Mouse (Mus musculus) embryonic facial prominence, embryonic 11.5 days (tissue): ENCODE data around the gene BC034090. TPM values are rescaled to one million over a fixed set of nuclear protein-coding genes. Genes with fewer than 3 reads are reported as not detected.
"Not testable (repeated sequence)": the region's sequence is repeated elsewhere in the genome, so short reads cannot be mapped to it uniquely, and the experiment has no call there.

Source experiments
- ATAC-seq: fragments of 200-750 bp; cut with Nextera tagmentation; replicated peaks from 2 replicates; pipeline ENCODE4 v1.8.0; 2017; ENCODE audit warnings: low read depth; ENCODE audit not compliant: insufficient number of reproducible peaks, low FRiP score, low TSS enrichment
- DNase-seq: peaks from one replicate; pipeline ENCODE4 v3.0.0-alpha.2; 2015; ENCODE audit warnings: low spot score
- H3K27ac ChIP-seq: fragments of 300-500 bp; sonication (generic); replicated peaks from 2 replicates; pipeline ENCODE4 v1.5.1; 2014; ENCODE audit warnings: mild to moderate bottlenecking, low read depth, low read length, control low read depth
- H3K27me3 ChIP-seq: fragments of 300-500 bp; sonication (generic); 2 replicates; pipeline ENCODE4 v1.6.1; 2014; ENCODE audit warnings: mild to moderate bottlenecking, low read length, moderate library complexity, mixed read lengths; ENCODE audit not compliant: control insufficient read depth, insufficient read depth
- H3K36me3 ChIP-seq: fragments of 300-500 bp; sonication (generic); replicated peaks from 2 replicates; pipeline ENCODE4 v1.6.1; 2014; ENCODE audit warnings: low read depth, mild to moderate bottlenecking, low read length, moderate library complexity, mixed read lengths; ENCODE audit not compliant: control insufficient read depth, insufficient read depth
- H3K4me1 ChIP-seq: fragments of 300-500 bp; sonication (generic); 2 replicates; pipeline ENCODE4 v1.6.1; 2014; ENCODE audit warnings: low read length, mixed read lengths; ENCODE audit not compliant: control insufficient read depth, insufficient read depth
- H3K4me2 ChIP-seq: fragments of 300-500 bp; sonication (generic); 2 replicates; pipeline ENCODE4 v1.6.1; 2014; ENCODE audit warnings: low read depth, mild to moderate bottlenecking, control low read depth, low read length, moderate library complexity
- H3K4me3 ChIP-seq: fragments of 300-500 bp; sonication (generic); 2 replicates; pipeline ENCODE4 v1.5.1; 2014; ENCODE audit warnings: low read depth, low read length, control low read depth
- H3K9ac ChIP-seq: fragments of 300-500 bp; sonication (generic); replicated peaks from 2 replicates; pipeline ENCODE4 v1.6.1; 2014; ENCODE audit warnings: mild to moderate bottlenecking, control low read depth, low read length
- H3K9me3 ChIP-seq: fragments of 300-500 bp; sonication (generic); replicated peaks from 2 replicates; pipeline ENCODE4 v1.6.1; 2016; ENCODE audit warnings: mild to moderate bottlenecking, low read length, inconsistent platforms, mixed read lengths; ENCODE audit not compliant: control insufficient read depth
- whole genome bisulfite sequencing: fragments of 180-500 bp; shearing (Covaris S2); extraction: QIAGEN DNeasy Blood & Tissue Kit; methylation state at CpG from one replicate; pipeline ENCODE4 v1.1.7; 2014; 5-methylcytosine and 5-hydroxymethylcytosine counted together
- polyA plus RNA-seq: library from polyadenylated mRNA; unstranded; fragments of >200 nt; fragmentation: Nextera tagmentation; extraction: Ambion mirVana; gene quantifications from 2 replicates; pipeline ENCODE4 v1.2.1, GENCODE M21; 2014

BC034090 gene
- polyA plus RNA-seq, 1 experiment from 2014 or later, result 2.6 TPM

- H3K9me3 ChIP-seq, result no peaks in the 10 kb centered on the region
- WGBS, result 76% methylated on average over 13 of the region's 13 CpGs
- ATAC-seq, result no peak
- no peak overlapping the region for H3K27ac ChIP-seq
- H3K4me2 ChIP-seq, result no peak overlapping the region
- no peaks in the 10 kb centered on the region for H3K36me3 ChIP-seq
- H3K27me3 ChIP-seq, result no peaks in the 10 kb centered on the region
- H3K4me3 ChIP-seq, result no peak overlapping the region
- no peak overlapping the region for H3K9ac ChIP-seq
- no peak for DNase-seq
- H3K4me1 ChIP-seq, result no peaks in the 10 kb centered on the region; the same call in 1 of the 2 replicates
These were observed 32.3 kb upstream of the BC034090 start for GRCm38 (mm10) chr1:155276381-155277033.

GRCm38 (mm10) chr1:155275793-155276192 lies 31.5 kb upstream of the BC034090 start:
- no peak overlapping the region for H3K27ac ChIP-seq
- no peak for ATAC-seq
- no peak for DNase-seq
- no peak overlapping the region for H3K4me2 ChIP-seq
- no peaks in the 10 kb centered on the region for H3K36me3 ChIP-seq
- H3K4me3 ChIP-seq, result no peak overlapping the region
- WGBS, result 82% methylated on average over 4 of the region's 4 CpGs
- no peaks in the 10 kb centered on the region for H3K9me3 ChIP-seq
- no peaks in the 10 kb centered on the region for H3K4me1 ChIP-seq
- no peak overlapping the region for H3K9ac ChIP-seq
- H3K27me3 ChIP-seq, result no peaks in the 10 kb centered on the region

- Histone ChIP-seq H3K4me3 (no peak overlapping the region), H3K4me1 (no peaks in the 10 kb centered on the region), H3K4me2 (no peak overlapping the region), H3K27ac (no peak overlapping the region), H3K9ac (no peak overlapping the region), H3K9me3 (no peaks in the 10 kb centered on the region), H3K36me3 (no peaks in the 10 kb centered on the region), H3K27me3 (no peaks in the 10 kb centered on the region)
- 81% methylated on average over 3 of the region's 3 CpGs for WGBS
- ATAC-seq (no peak), DNase-seq (no peak)
These were observed 30.7 kb upstream of the BC034090 start for GRCm38 (mm10) chr1:155274976-155275375.

- no peak overlapping the region for H3K27ac ChIP-seq
- no peaks in the 10 kb centered on the region for H3K36me3 ChIP-seq
- WGBS, result 85% methylated on average over 4 of the region's 4 CpGs
- DNase-seq (no peak), ATAC-seq (no peak)
- H3K4me3 ChIP-seq, result no peak overlapping the region
- H3K4me1 ChIP-seq, result no peaks in the 10 kb centered on the region
- no peak overlapping the region for H3K4me2 ChIP-seq
- no peaks in the 10 kb centered on the region for H3K9me3 ChIP-seq
- H3K27me3 ChIP-seq, result no peaks in the 10 kb centered on the region
- no peak overlapping the region for H3K9ac ChIP-seq
These were observed 28.7 kb upstream of the BC034090 start for GRCm38 (mm10) chr1:155272953-155273352.

GRCm38 (mm10) chr1:155262496-155262895 lies 18.3 kb upstream of the BC034090 start:
- H3K4me2 ChIP-seq, H3K27ac ChIP-seq, H3K9me3 ChIP-seq, H3K27me3 ChIP-seq, DNase-seq, ATAC-seq, H3K4me1 ChIP-seq, H3K4me3 ChIP-seq, H3K9ac ChIP-seq, H3K36me3 ChIP-seq: not testable (repeated sequence)
- WGBS, result 93% methylated on average over 10 of the region's 10 CpGs

GRCm38 (mm10) chr1:155254309-155254708 lies 10.1 kb upstream of the BC034090 start:
- DNase-seq (no peak), ATAC-seq (no peak)
- H3K27ac ChIP-seq, result no peak overlapping the region
- no peak overlapping the region for H3K4me2 ChIP-seq
- H3K9me3 ChIP-seq, result no peaks in the 10 kb centered on the region
- no peaks in the 10 kb centered on the region for H3K36me3 ChIP-seq
- WGBS, result 88% methylated on average over 8 of the region's 8 CpGs
- H3K27me3 ChIP-seq, result no peaks in the 10 kb centered on the region
- no peak overlapping the region for H3K9ac ChIP-seq
- H3K4me1 ChIP-seq, result no peaks in the 10 kb centered on the region
- no peak overlapping the region for H3K4me3 ChIP-seq

GRCm38 (mm10) chr1:155253126-155253525 lies 8.9 kb upstream of the BC034090 start:
- Histone ChIP-seq H3K36me3 (no peaks in the 10 kb centered on the region), H3K4me1 (no peaks in the 10 kb centered on the region), H3K27ac (no peak overlapping the region), H3K4me2 (no peak overlapping the region), H3K9ac (no peak overlapping the region), H3K27me3 (no peaks in the 10 kb centered on the region), H3K4me3 (no peak overlapping the region), H3K9me3 (no peaks in the 10 kb centered on the region)
- WGBS, result 65% methylated on average over 12 of the region's 12 CpGs
- ATAC-seq, result no peak
- no peak for DNase-seq

GRCm38 (mm10) chr1:155252631-155253121 lies 8.4 kb upstream of the BC034090 start:
- H3K9me3 ChIP-seq, result no peaks in the 10 kb centered on the region
- no peaks in the 10 kb centered on the region for H3K27me3 ChIP-seq
- 51% methylated on average over 6 of the region's 6 CpGs for WGBS
- ATAC-seq, result no peak
- H3K36me3 ChIP-seq, result no peaks in the 10 kb centered on the region
- H3K9ac ChIP-seq, result no peak overlapping the region
- H3K4me3 ChIP-seq, result no peak overlapping the region
- H3K4me1 ChIP-seq, result no peaks in the 10 kb centered on the region
- no peak overlapping the region for H3K27ac ChIP-seq
- H3K4me2 ChIP-seq, result no peak overlapping the region
- no peak for DNase-seq
